Mouse (Mus musculus): Measurements from ENCODE around the gene Foxn3. TPM values are rescaled to one million over a fixed set of nuclear protein-coding genes. Genes with fewer than 3 reads are reported as not detected.

Gene Foxn3
- polyA plus RNA-seq, 1 experiment from 2014 or later: 111 TPM

- H3K36me3 ChIP-seq: no peaks in the 10 kb centered on the region
- no peak overlapping the region for H3K4me3 ChIP-seq
- H3K9me3 ChIP-seq: no peaks in the 10 kb centered on the region; the same call in 1 of the 2 replicates
- H3K9ac ChIP-seq: no peak overlapping the region
- ATAC-seq (ENCODE audit: insufficient number of reproducible peaks, insufficient read depth, low FRiP score, low TSS enrichment, low read depth): no peak
- no peaks in the 10 kb centered on the region for H3K4me1 ChIP-seq
- 90% methylated on average over 3 of the region's 3 CpGs for WGBS
- H3K27ac ChIP-seq: no peak overlapping the region
- no peak overlapping the region for H3K4me2 ChIP-seq
- H3K27me3 ChIP-seq: no peaks in the 10 kb centered on the region; the same call in 1 of the 2 replicates
Observed at GRCm38 (mm10) chr12:99587338-99587737, 24.0 kb upstream of the Foxn3 start.

GRCm38 (mm10) chr12:99579989-99580388 is 16.6 kb upstream of the Foxn3 start:
- Histone ChIP-seq H3K4me3 (no peak overlapping the region), H3K27ac (no peak overlapping the region), H3K27me3 (no peaks in the 10 kb centered on the region), H3K9me3 (peaks cover 2% of the 10 kb centered on the region; the same call in 1 of the 2 replicates), H3K9ac (no peak overlapping the region), H3K4me2 (no peak overlapping the region), H3K36me3 (no peaks in the 10 kb centered on the region), H3K4me1 (no peaks in the 10 kb centered on the region)
- WGBS: 68% methylated on average over 4 of the region's 4 CpGs
- ATAC-seq (ENCODE audit: insufficient number of reproducible peaks, insufficient read depth, low FRiP score, low TSS enrichment, low read depth): no peak

GRCm38 (mm10) chr12:99576682-99577081 is 13.3 kb upstream of the Foxn3 start:
- Histone ChIP-seq H3K9me3 (peaks cover 7% of the 10 kb centered on the region; the same call in 1 of the 2 replicates), H3K36me3 (no peaks in the 10 kb centered on the region), H3K4me2 (no peak overlapping the region), H3K27me3 (no peaks in the 10 kb centered on the region), H3K4me3 (no peak overlapping the region), H3K27ac (no peak overlapping the region), H3K9ac (no peak overlapping the region), H3K4me1 (0 out of 2 replicates have a peak, but pooled peaks cover 5% of the 10 kb centered on the region)
- WGBS: 65% methylated on average over 6 of the region's 6 CpGs
- no peak for ATAC-seq (ENCODE audit: insufficient number of reproducible peaks, insufficient read depth, low FRiP score, low TSS enrichment, low read depth)

- no peaks in the 10 kb centered on the region for H3K27me3 ChIP-seq
- WGBS: 44% methylated on average over 13 of the region's 13 CpGs
- H3K36me3 ChIP-seq: no peaks in the 10 kb centered on the region
- H3K4me1 ChIP-seq: peaks cover 15% of the 10 kb centered on the region
- H3K9ac ChIP-seq: no peak overlapping the region
- H3K27ac ChIP-seq: no peak overlapping the region
- H3K4me3 ChIP-seq: no peak overlapping the region
- no peak for ATAC-seq (ENCODE audit: insufficient number of reproducible peaks, insufficient read depth, low FRiP score, low TSS enrichment, low read depth)
- H3K4me2 ChIP-seq: 0 out of 2 replicates have a peak overlapping the region, but pooled peaks have one; percentile 2
- 0 out of 2 replicates have a peak, but pooled peaks cover 5% of the 10 kb centered on the region for H3K9me3 ChIP-seq
Observed at GRCm38 (mm10) chr12:99574299-99574698, 10.9 kb upstream of the Foxn3 start.

GRCm38 (mm10) chr12:99573036-99573435 is 9.7 kb upstream of the Foxn3 start:
- WGBS: 91% methylated on average over 6 of the region's 6 CpGs
- Histone ChIP-seq H3K27ac (no peak overlapping the region), H3K4me3 (no peak overlapping the region), H3K9me3 (0 out of 2 replicates have a peak, but pooled peaks cover 5% of the 10 kb centered on the region), H3K9ac (no peak overlapping the region), H3K27me3 (no peaks in the 10 kb centered on the region), H3K4me2 (no peak overlapping the region), H3K36me3 (no peaks in the 10 kb centered on the region), H3K4me1 (peaks cover 15% of the 10 kb centered on the region)
- no peak for ATAC-seq (ENCODE audit: insufficient number of reproducible peaks, insufficient read depth, low FRiP score, low TSS enrichment, low read depth)

- Histone ChIP-seq H3K4me2 (no peak overlapping the region), H3K9me3 (0 out of 2 replicates have a peak, but pooled peaks cover 5% of the 10 kb centered on the region), H3K27ac (no peak overlapping the region), H3K27me3 (no peaks in the 10 kb centered on the region), H3K4me1 (peaks cover 15% of the 10 kb centered on the region), H3K4me3 (no peak overlapping the region), H3K36me3 (no peaks in the 10 kb centered on the region), H3K9ac (no peak overlapping the region)
- no peak for ATAC-seq (ENCODE audit: insufficient number of reproducible peaks, insufficient read depth, low FRiP score, low TSS enrichment, low read depth)
- 87% methylated on average over 8 of the region's 8 CpGs for WGBS
Observed at GRCm38 (mm10) chr12:99571999-99572398, 8.6 kb upstream of the Foxn3 start.

- Histone ChIP-seq H3K4me3 (no peak overlapping the region), H3K9me3 (0 out of 2 replicates have a peak, but pooled peaks cover 5% of the 10 kb centered on the region), H3K4me2 (peak overlapping the region; percentile 27; the same call in 1 of the 2 replicates), H3K4me1 (peaks cover 15% of the 10 kb centered on the region), H3K27me3 (peaks cover 7% of the 10 kb centered on the region; the same call in 1 of the 2 replicates), H3K36me3 (no peaks in the 10 kb centered on the region), H3K27ac (no peak overlapping the region), H3K9ac (no peak overlapping the region)
- ATAC-seq (ENCODE audit: insufficient number of reproducible peaks, insufficient read depth, low FRiP score, low TSS enrichment, low read depth): peak; percentile 60; the same call in 1 of the 2 replicates
- WGBS: 58% methylated on average over 25 of the region's 25 CpGs
Observed at GRCm38 (mm10) chr12:99570197-99570956, 7.0 kb upstream of the Foxn3 start.

GRCm38 (mm10) chr12:99565606-99566005 is 2.2 kb upstream of the Foxn3 start:
- 53% methylated on average over 2 of the region's 2 CpGs for WGBS
- Histone ChIP-seq H3K27me3 (peaks cover 8% of the 10 kb centered on the region; the same call in 1 of the 2 replicates), H3K4me1 (peaks cover 30% of the 10 kb centered on the region), H3K27ac (no peak overlapping the region), H3K4me2 (no peak overlapping the region), H3K9ac (no peak overlapping the region), H3K36me3 (no peaks in the 10 kb centered on the region), H3K4me3 (no peak overlapping the region), H3K9me3 (no peaks in the 10 kb centered on the region)
- ATAC-seq (ENCODE audit: insufficient number of reproducible peaks, insufficient read depth, low FRiP score, low TSS enrichment, low read depth): no peak

- ATAC-seq (ENCODE audit: insufficient number of reproducible peaks, insufficient read depth, low FRiP score, low TSS enrichment, low read depth): no peak
Observed at GRCm38 (mm10) chr12:99564301-99564910, 1.0 kb upstream of the Foxn3 start.

GRCm38 (mm10) chr12:99562867-99563189 is 554 bp downstream of the Foxn3 start:
- peaks cover 8% of the 10 kb centered on the region; the same call in 1 of the 2 replicates for H3K27me3 ChIP-seq
- no peaks in the 10 kb centered on the region for H3K36me3 ChIP-seq
- WGBS: under 1% methylated on average over 10 of the region's 10 CpGs
- H3K4me1 ChIP-seq: peaks cover 41% of the 10 kb centered on the region
- H3K9ac ChIP-seq: peak overlapping the region; percentile 91
- no peaks in the 10 kb centered on the region for H3K9me3 ChIP-seq
- ATAC-seq (ENCODE audit: insufficient number of reproducible peaks, insufficient read depth, low FRiP score, low TSS enrichment, low read depth): no peak
- peak overlapping the region; percentile 88; the same call in 1 of the 2 replicates for H3K27ac ChIP-seq
- H3K4me2 ChIP-seq: peak overlapping the region; percentile 83
- H3K4me3 ChIP-seq: peak overlapping the region; percentile 85

More at GRCm38 (mm10) chr12:99564301-99564910, 1.0 kb upstream of the Foxn3 start:
- Histone ChIP-seq H3K4me3 (peak overlapping the region; percentile 85), H3K27ac (no peak overlapping the region), H3K36me3 (no peaks in the 10 kb centered on the region), H3K4me2 (peak overlapping the region; percentile 83), H3K27me3 (peaks cover 8% of the 10 kb centered on the region; the same call in 1 of the 2 replicates), H3K9ac (no peak overlapping the region), H3K9me3 (no peaks in the 10 kb centered on the region), H3K4me1 (peaks cover 26% of the 10 kb centered on the region)
- 28% methylated on average over 9 of the region's 9 CpGs for WGBS

- no peak for ATAC-seq (ENCODE audit: insufficient number of reproducible peaks, insufficient read depth, low FRiP score, low TSS enrichment, low read depth)
- Histone ChIP-seq H3K4me3 (peak overlapping the region; percentile 85), H3K36me3 (no peaks in the 10 kb centered on the region), H3K9ac (peak overlapping the region; percentile 91), H3K27me3 (peaks cover 8% of the 10 kb centered on the region; the same call in 1 of the 2 replicates), H3K27ac (peak overlapping the region; percentile 88), H3K4me1 (peaks cover 45% of the 10 kb centered on the region), H3K4me2 (peak overlapping the region; percentile 83), H3K9me3 (no peaks in the 10 kb centered on the region)
- WGBS: under 1% methylated on average over 24 of the region's 24 CpGs
Observed at GRCm38 (mm10) chr12:99562073-99562866, 1.1 kb downstream of the Foxn3 start.
